Mouse (Mus musculus): ENCODE results near the gene Efl1.
"Not testable (repeated sequence)": the region's sequence is repeated elsewhere in the genome, so short reads cannot be mapped to it uniquely, and the experiment has no call there.

Gene Efl1

GRCm38 (mm10) chr7:82720501-82720900 lies 72.1 kb downstream of the Efl1 start:
- DNase-seq (ENCODE audit: low spot score) = no peak

GRCm38 (mm10) chr7:82720906-82721305 lies 72.5 kb downstream of the Efl1 start:
- DNase-seq (ENCODE audit: low spot score) = no peak

DNA sequence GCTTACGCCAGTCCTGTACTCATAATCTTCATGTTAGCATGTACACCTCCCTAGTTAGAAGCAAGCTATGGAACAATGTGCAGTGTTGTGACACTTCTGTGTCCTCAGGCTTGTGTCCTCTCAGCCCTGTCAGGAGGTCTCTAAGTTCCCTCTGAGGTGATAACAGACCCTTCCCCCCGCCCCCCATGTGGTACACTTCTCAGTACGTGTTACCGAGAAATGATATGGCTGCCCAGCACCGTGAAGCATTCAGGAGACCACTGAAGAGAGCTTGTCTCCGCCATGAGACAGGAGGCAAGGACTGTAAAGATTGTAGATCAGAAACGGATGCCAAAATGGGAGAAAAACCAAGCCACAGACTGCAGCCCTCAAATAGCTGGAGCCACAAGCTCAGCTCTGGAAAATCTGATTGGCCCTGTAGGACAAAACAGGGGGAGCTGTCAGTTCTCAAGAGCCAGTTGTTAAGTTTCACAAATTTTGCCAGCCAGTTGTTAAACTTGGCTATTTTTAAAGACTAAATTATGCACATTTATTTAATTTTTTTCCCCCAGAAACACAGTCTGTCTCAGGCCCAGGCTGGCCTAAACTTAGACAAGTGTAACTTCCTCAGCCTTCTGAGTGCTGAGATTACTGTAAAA lies 74.2 kb downstream of the Efl1 start:
- no peak for DNase-seq (ENCODE audit: low spot score)

- no peak for DNase-seq (ENCODE audit: low spot score)
These were observed 74.9 kb downstream of the Efl1 start for GRCm38 (mm10) chr7:82723151-82723871.

DNA sequence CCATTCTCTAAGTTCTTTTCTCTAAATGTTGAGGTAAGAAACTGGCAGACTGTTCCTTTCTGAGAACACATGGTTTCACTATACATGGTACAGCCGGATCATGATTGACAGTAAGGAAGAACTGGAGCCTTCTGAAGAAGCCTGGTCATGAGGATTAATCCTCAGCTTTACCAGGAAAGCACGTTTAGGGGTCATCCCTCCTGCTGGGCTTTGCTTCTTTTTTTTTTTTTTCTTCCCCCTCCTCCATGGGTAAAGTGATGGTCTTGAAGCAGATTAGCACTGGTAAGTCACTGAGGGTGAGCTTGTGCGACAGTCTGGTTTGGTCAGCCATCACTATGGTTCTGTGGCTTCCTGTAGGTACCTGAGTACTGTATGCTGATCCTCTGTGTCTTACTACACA lies 76.1 kb downstream of the Efl1 start:
- no peak for DNase-seq (ENCODE audit: low spot score)

GRCm38 (mm10) chr7:82725006-82725636 lies 76.7 kb downstream of the Efl1 start:
- no peak for DNase-seq (ENCODE audit: low spot score)

- DNase-seq (ENCODE audit: low spot score) = no peak
These were observed 77.5 kb downstream of the Efl1 start for GRCm38 (mm10) chr7:82725741-82726450.

DNA sequence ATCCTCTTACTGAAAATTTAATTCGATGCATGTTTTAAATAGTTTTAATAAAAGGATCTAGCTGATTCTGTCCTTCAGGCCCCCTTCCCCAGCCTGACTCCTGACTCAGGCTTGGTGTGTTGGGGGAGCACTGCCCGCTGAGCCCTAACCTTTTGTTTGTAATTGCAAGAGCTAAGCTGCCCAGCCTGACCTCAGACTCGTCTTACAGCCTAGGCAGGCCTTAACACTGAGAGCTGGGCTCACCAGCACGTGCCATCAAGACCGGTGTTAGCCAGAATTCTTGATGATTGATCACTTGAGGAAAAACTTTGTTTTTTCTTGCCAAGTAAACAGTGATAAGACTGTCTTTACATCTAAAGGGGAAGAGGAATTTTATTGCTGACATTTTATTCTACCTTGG lies 78.7 kb downstream of the Efl1 start:
- DNase-seq (ENCODE audit: low spot score) = no peak

DNA sequence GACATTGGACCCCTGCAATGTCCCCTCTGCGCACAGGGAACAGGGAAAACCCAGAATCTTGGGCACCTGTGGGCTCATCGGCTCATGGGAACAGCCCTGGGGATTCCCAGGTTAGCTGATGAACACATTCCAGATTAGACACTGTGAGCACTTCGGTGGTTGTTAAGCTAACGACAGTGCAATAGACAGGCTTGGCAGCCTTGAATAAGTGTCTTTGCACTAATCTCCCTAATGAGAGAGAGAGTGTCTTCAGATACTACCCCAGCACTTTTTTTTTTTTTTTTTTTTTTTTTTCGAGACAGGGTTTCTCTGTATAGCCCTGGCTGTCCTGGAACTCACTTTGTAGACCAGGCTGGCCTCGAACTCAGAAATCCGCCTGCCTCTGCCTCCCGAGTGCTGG lies 80.6 kb downstream of the Efl1 start:
- DNase-seq (ENCODE audit: low spot score) = not testable (repeated sequence)

DNA sequence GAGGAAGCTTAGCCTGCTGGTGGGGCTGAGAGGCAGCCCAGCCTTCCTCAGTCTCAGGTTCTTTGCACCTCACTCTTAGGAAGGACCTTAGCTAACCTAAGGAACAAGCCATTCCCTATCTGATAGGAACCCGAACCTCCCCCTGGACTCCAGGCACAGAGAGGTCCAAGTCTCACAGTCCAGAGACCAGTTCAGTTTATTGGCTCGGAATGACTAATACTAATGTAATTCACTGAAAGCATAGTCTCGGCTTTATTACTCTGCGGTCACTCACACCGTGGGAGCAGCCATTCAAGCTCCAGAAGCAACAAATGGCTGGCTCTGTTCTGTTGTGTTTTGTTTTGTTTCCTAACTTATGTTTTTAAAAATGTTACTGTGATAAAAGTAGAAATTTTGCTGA lies 84.7 kb downstream of the Efl1 start:
- DNase-seq (ENCODE audit: low spot score) = no peak

GRCm38 (mm10) chr7:82733995-82734394 lies 85.6 kb downstream of the Efl1 start:
- no peak for DNase-seq (ENCODE audit: low spot score)

GRCm38 (mm10) chr7:82734748-82735600 lies 86.6 kb downstream of the Efl1 start:
- no peak for DNase-seq (ENCODE audit: low spot score)

- no peak for DNase-seq (ENCODE audit: low spot score)
These were observed 94.8 kb downstream of the Efl1 start for GRCm38 (mm10) chr7:82743116-82743765.

GRCm38 (mm10) chr7:82744167-82744715 lies 95.8 kb downstream of the Efl1 start:
- DNase-seq (ENCODE audit: low spot score) = no peak

GRCm38 (mm10) chr7:82748812-82749211 lies 100.4 kb downstream of the Efl1 start:
- DNase-seq (ENCODE audit: low spot score) = no peak

- DNase-seq (ENCODE audit: low spot score) = no peak
These were observed 100.8 kb downstream of the Efl1 start for GRCm38 (mm10) chr7:82749239-82749638.

DNA sequence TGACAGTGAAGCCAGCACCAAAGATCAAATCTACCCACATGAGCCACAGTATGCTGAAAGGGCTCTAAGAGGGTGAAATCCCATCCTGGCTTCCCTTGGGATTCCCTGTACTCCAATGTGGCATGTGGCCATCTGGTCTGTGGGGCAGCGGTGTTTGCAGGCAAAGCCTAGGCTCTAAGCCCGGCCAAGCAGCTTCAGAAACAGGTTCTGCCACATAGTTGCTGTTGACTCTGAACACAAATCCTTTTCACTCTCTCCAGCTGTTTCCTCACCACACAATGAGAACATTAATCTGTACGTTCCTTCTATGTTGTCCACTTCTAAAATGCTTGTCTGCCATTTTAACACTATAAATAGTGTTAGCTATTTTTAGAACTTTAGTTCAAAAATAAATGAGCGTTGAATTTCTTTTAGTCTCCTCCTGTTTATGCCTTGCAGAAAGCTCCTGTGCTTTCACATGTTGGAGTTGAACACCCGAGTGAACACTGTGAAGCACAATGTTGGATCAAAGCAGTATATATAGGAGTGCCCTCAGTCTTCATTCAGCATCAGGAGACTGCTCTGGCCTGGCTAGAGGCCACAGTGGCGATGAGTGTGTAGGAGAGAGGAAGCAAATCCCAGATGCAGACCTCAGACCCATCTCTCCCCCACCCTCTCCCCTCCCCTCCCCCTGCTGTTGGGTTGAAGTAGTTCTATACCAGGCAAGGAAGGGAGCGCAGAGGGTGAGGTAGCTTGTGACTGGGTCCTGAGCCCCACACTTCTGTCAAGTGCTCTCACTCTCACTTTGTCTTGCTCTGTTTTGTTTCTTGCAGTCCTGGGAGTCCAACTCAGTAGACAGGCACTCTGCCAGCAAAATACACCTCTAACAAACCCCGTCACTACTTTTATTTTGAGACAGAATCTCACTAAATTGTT lies 104.0 kb downstream of the Efl1 start:
- no peak for DNase-seq (ENCODE audit: low spot score)

DNA sequence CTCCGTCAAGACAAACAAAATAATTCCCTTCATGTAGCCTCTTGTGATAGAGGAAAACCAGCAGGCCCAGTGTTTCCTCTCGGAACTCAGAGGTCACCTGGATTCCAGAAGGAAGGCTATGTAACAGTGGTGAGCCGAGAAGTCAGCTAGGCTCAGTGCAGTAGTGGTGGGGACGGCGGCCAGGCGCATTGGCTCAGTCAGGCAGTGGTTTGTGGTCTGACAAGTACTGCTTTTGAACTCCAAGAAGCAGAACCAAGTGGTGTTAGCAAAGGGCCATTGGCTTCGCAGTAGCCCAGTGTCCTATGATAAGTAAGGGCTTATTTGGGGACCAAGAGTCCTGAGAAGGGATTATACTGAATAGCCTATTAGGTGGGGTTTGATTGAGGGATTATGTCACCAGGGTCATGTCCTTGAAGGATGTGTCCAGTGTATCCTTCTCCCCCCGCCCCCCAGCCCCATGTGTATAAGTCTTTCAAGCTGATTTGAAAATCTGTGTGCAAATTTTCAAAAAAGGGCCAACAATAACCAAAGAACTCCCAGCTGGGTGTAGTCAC lies 107.3 kb downstream of the Efl1 start:
- no peak for DNase-seq (ENCODE audit: low spot score)

GRCm38 (mm10) chr7:82758521-82758920 lies 110.1 kb downstream of the Efl1 start:
- DNase-seq (ENCODE audit: low spot score) = no peak

- no peak for DNase-seq (ENCODE audit: low spot score)
These were observed 110.7 kb downstream of the Efl1 start for GRCm38 (mm10) chr7:82759091-82759490.
